8 mouse cellular contexts compared by ENCODE assay signal in genomic region chr1:163313101-163313773, GRCm38 (mm10). TPM values are rescaled to one million over a fixed set of nuclear protein-coding genes. Genes with fewer than 3 reads are reported as not detected.
A peak's percentile ranks its signal among the peaks of the same experiment; 100 is the strongest.
DNase-seq lines count a peak whose midpoint lies in the region; ATAC-seq and TF ChIP-seq lines count a peak whose summit lies in the region.

Gene Prrx1 (minus strand): TSS chr1:163313710.

- peak; percentile 50 for TF ChIP-seq CTCF in heart, adult 2 months (IDR thresholded peaks at IDR 0.05)
- TF ChIP-seq CTCF in kidney, postnatal 0 days (IDR thresholded peaks at IDR 0.05; ENCODE audit: low read depth): no peak

- DNase-seq in left cerebral cortex, postnatal 4 days: peak; percentile 12
- DNase-seq in left cerebral cortex, adult 8-10 months (ENCODE audit: low spot score in 2 of 2): no peak
- peak; percentile 85 for DNase-seq in embryo, embryonic 11 days
- DNase-seq in heart, adult 2 months: peak; percentile 42 to 53
- peak; percentile 57 for DNase-seq in kidney, postnatal 0 days (ENCODE audit: low spot score)
- peak; percentile 68 for DNase-seq in neural tube, embryonic 10.5 days (ENCODE audit: extremely low spot score, low spot score)
- DNase-seq in right cerebral cortex, postnatal 14 days: no peak

- no peaks in the 10 kb centered on the region for H3K9me3 ChIP-seq in kidney, postnatal 0 days (replicated peaks; ENCODE audit: low read length)

- no peak for TF ChIP-seq EP300 in heart, adult 2 months (IDR thresholded peaks at IDR 0.05; ENCODE audit: insufficient read depth, low read depth, low read length)

- 1% methylated on average over 17 of the region's 17 CpGs for WGBS in heart, adult 2 months
- under 1% methylated on average over 17 of the region's 17 CpGs for WGBS in kidney, postnatal 0 days

- H3K4me2 ChIP-seq in kidney, postnatal 0 days (ENCODE audit: low read length): peak within 1 kb of the TSS; percentile 97

- intact Hi-C loops in left cerebral cortex, postnatal 4 days (cut with DNase I): no loop called here
- intact Hi-C loops in heart, adult 2 months (cut with DNase I): loop anchor here (2.0 to 5.0 kb wide), 4 partner anchors 46 to 162 kb away; partner anchors contain the start of gene Gorab

- H3K79me2 ChIP-seq in heart, adult 2 months (replicated peaks; ENCODE audit: control insufficient read depth, insufficient read depth, low read length): no peaks in the 10 kb centered on the region; the same call in 1 of the 2 replicates

- H3K4me3 ChIP-seq in heart, adult 2 months: peak within 1 kb of the TSS; percentile 64
- H3K4me3 ChIP-seq in kidney, postnatal 0 days (replicated peaks; ENCODE audit: low read depth, low read length): peak within 1 kb of the TSS; percentile 54

- no peak for ATAC-seq in kidney, postnatal 0 days (replicated peaks; ENCODE audit: low FRiP score, low read depth)
- ATAC-seq in cerebellum, adult (ENCODE audit: insufficient number of reproducible peaks, low FRiP score, low TSS enrichment): no peak

- H3K9ac ChIP-seq in heart, adult 2 months (ENCODE audit: low read depth, low read length): peak within 1 kb of the TSS; percentile 83
- peak within 1 kb of the TSS; percentile 60 for H3K9ac ChIP-seq in kidney, postnatal 0 days (ENCODE audit: low read depth, low read length)

- H3K4me1 ChIP-seq in heart, adult 2 months (ENCODE audit: control insufficient read depth, insufficient read depth, low read length): no peaks in the 10 kb centered on the region
- peaks cover 6% of the 10 kb centered on the region; the same call in 1 of the 2 replicates for H3K4me1 ChIP-seq in kidney, postnatal 0 days (replicated peaks; ENCODE audit: insufficient read depth, low read length)

- H3K27ac ChIP-seq in heart, adult 2 months: peak within 1 kb of the TSS; percentile 87
- 0 out of 2 replicates have a peak within 1 kb of the TSS, but pooled peaks have one; percentile 14 for H3K27ac ChIP-seq in kidney, postnatal 0 days

- no peak for TF ChIP-seq POLR2A in heart, adult 2 months (IDR thresholded peaks at IDR 0.05; ENCODE audit: insufficient read depth, low read depth, low read length)

- H3K27me3 ChIP-seq in heart, adult 2 months (ENCODE audit: control insufficient read depth, insufficient read depth, low read length): peaks cover 2% of the 10 kb centered on the region; the same call in 1 of the 2 replicates
- peaks cover 38% of the 10 kb centered on the region for H3K27me3 ChIP-seq in kidney, postnatal 0 days (ENCODE audit: insufficient read depth, low read length)

- no peaks in the 10 kb centered on the region for H3K36me3 ChIP-seq in heart, adult 2 months (ENCODE audit: control insufficient read depth, insufficient read depth, low read length)
- no peaks in the 10 kb centered on the region for H3K36me3 ChIP-seq in kidney, postnatal 0 days (ENCODE audit: insufficient read depth, low read length)

RNA-seq across cellular contexts. Expression of gene Prrx1, which starts in this region (rescaled TPM):
- 1 to 10 TPM; 7.0 to 7.6 TPM for total RNA-seq in left cerebral cortex, postnatal 4 days (2021)
- total RNA-seq in left cerebral cortex, adult 8-10 months (2022): 1 to 10 TPM; 3.9 to 6.3 (median 5.2) TPM
- 10 to 100 TPM; 28.1 to 29.5 TPM for total RNA-seq in heart, adult 2 months (2021)
- 15.0 and 28.6 TPM in 2 replicates for polyA plus RNA-seq in heart, adult 2 months (2012; rRNA removed)
- 3.4 and 4.0 TPM in 2 replicates for polyA plus RNA-seq in kidney, postnatal 0 days (2015; fragmentation: Nextera tagmentation; extraction: Ambion mirVana)

Comparison
In these comparisons a context has a peak if more than half of its experiments do, and no peak if none do; other contexts are left out.
1. DNase-seq: peak in left cerebral cortex, postnatal 4 days (single experiment), embryo, embryonic 11 days (single experiment), heart, adult 2 months (2 of 2), kidney, postnatal 0 days (single experiment) and neural tube, embryonic 10.5 days (single experiment); none in left cerebral cortex, adult 8-10 months (0 of 2) and right cerebral cortex, postnatal 14 days (single experiment).